Mouse (Mus musculus) liver, embryonic 14.5 days (tissue): ENCODE data around the gene Galntl6. TPM values are rescaled to one million over a fixed set of nuclear protein-coding genes. Genes with fewer than 3 reads are reported as not detected.
A peak's percentile ranks its signal among the peaks of the same experiment; 100 is the strongest.

ENCODE experiments used
- ATAC-seq: fragments of 200-750 bp; cut with Nextera tagmentation; 2 replicates; pipeline ENCODE4 v1.8.0; 2017; ENCODE audit warnings: moderate number of reproducible peaks, mild to moderate bottlenecking, moderate library complexity; ENCODE audit not compliant: insufficient read depth
- DNase-seq, 3 experiments: peaks; one replicate each; pipeline ENCODE4 v3.0.0-alpha.2; 2012 to 2013; ENCODE audit warnings: low read depth in 3 of 3, low spot score in 3 of 3
- H3K27ac ChIP-seq: fragments of 300-500 bp; sonication (generic); 2 replicates; pipeline ENCODE4 v1.5.1; 2014; ENCODE audit warnings: moderate library complexity, mild to moderate bottlenecking, control low read depth, inconsistent platforms
- H3K27me3 ChIP-seq: fragments of 300-500 bp; sonication (generic); 2 replicates; pipeline ENCODE4 v1.6.1; 2014; ENCODE audit warnings: mild to moderate bottlenecking, low read length, moderate library complexity; ENCODE audit not compliant: control insufficient read depth, insufficient read depth
- H3K36me3 ChIP-seq: fragments of 300-500 bp; sonication (generic); replicated peaks from 2 replicates; pipeline ENCODE4 v1.6.1; 2014; ENCODE audit warnings: low read depth; ENCODE audit not compliant: control insufficient read depth, insufficient read depth
- H3K4me1 ChIP-seq, 2 experiments: fragments of 200-500 bp in 1 of 2; fragments of 300-500 bp in 1 of 2; sonication (generic) in 1 of 2; replicated peaks; 2 replicates each; pipeline ENCODE4 v1.6.1; 2012 to 2014; ENCODE audit warnings: antibody characterized with exemption in 1 of 2, inconsistent platforms in 1 of 2, low read length in 1 of 2; ENCODE audit not compliant: control insufficient read depth in 2 of 2, insufficient read depth in 2 of 2
- H3K4me2 ChIP-seq: fragments of 300-500 bp; sonication (generic); 2 replicates; pipeline ENCODE4 v1.6.1; 2014; ENCODE audit warnings: low read depth, mild to moderate bottlenecking, control low read depth, moderate library complexity
- H3K4me3 ChIP-seq, 2 experiments: fragments of 200-500 bp in 1 of 2; fragments of 300-500 bp in 1 of 2; sonication (generic) in 1 of 2; 2 replicates each; pipeline ENCODE4 v1.5.1; 2012 to 2014; ENCODE audit warnings: low read depth in 2 of 2, low read length in 2 of 2, mild to moderate bottlenecking in 2 of 2, control low read depth in 1 of 2, inconsistent platforms in 1 of 2, moderate library complexity in 1 of 2; ENCODE audit not compliant: insufficient read depth in 1 of 2
- H3K9ac ChIP-seq: fragments of 300-500 bp; sonication (generic); replicated peaks from 2 replicates; pipeline ENCODE4 v1.6.1; 2014; ENCODE audit warnings: mild to moderate bottlenecking, control low read depth, moderate library complexity
- H3K9me3 ChIP-seq: fragments of 300-500 bp; sonication (generic); 2 replicates; pipeline ENCODE4 v1.6.1; 2016; ENCODE audit warnings: low read length, mixed read lengths; ENCODE audit not compliant: control insufficient read depth
- CTCF ChIP-seq: IDR thresholded peaks from 2 replicates; pipeline ENCODE4 v1.5.1; 2016; ENCODE audit warnings: antibody characterized with exemption, low read depth, control low read depth
- EP300 ChIP-seq: IDR thresholded peaks from 2 replicates; pipeline ENCODE4 v1.6.1; 2016; ENCODE audit warnings: antibody characterized with exemption, low read depth
- WGBS: fragments of 180-500 bp; shearing (Covaris S2); extraction: QIAGEN DNeasy Blood & Tissue Kit; methylation state at CpG from one replicate; pipeline ENCODE4 v1.1.7; 2014; ENCODE audit not compliant: insufficient replicate concordance; 5-methylcytosine and 5-hydroxymethylcytosine counted together
- polyA plus RNA-seq, 2 experiments: library from polyadenylated mRNA; depleted of rRNA in 1 of 2; stranded (reverse) in 1 of 2; unstranded in 1 of 2; fragments of >200 nt; fragmentation: Nextera tagmentation in 1 of 2; extraction: Ambion mirVana in 1 of 2; gene quantifications; 2 replicates each; pipeline versions ENCODE4 v1.2.1 to v1.2.3; 2012 to 2014

Galntl6 gene
- polyA plus RNA-seq (2012; rRNA removed) (0.01 TPM in 1 of 2 replicates, not detected in the other), polyA plus RNA-seq (2014; fragmentation: Nextera tagmentation; extraction: Ambion mirVana) (not detected in 2 replicates)

- DNase-seq (no peak), ATAC-seq (no peak)
- Histone ChIP-seq H3K4me1 (no peaks in the 10 kb centered on the region), H3K9me3 (no peaks in the 10 kb centered on the region), H3K36me3 (no peaks in the 10 kb centered on the region), H3K27ac (no peak within 1 kb of the TSS), H3K4me3 (peak within 1 kb of the TSS; percentile 8 to 22; a peak in 2 of 4 replicates), H3K4me2 (peak within 1 kb of the TSS; percentile 46), H3K9ac (no peak within 1 kb of the TSS), H3K27me3 (peaks cover 11% of the 10 kb centered on the region)
- WGBS = 2% methylated on average over 37 of the region's 37 CpGs
- TF ChIP-seq CTCF (no peak), EP300 (no peak)
These were observed at the start of gene Galntl6 for GRCm38 (mm10) chr8:58912196-58912839. TSS of gene Galntl6 (minus strand) at chr8:58912640.

GRCm38 (mm10) chr8:58957195-58957739, 44.8 kb upstream of the Galntl6 start:
- DNase-seq (no peak), ATAC-seq (no peak)
- Histone ChIP-seq H3K36me3 (no peaks in the 10 kb centered on the region), H3K4me3 (no peak overlapping the region), H3K4me1 (no peaks in the 10 kb centered on the region), H3K27me3 (no peaks in the 10 kb centered on the region), H3K9me3 (no peaks in the 10 kb centered on the region), H3K4me2 (no peak overlapping the region), H3K27ac (no peak overlapping the region), H3K9ac (no peak overlapping the region)
- no peak for TF ChIP-seq CTCF
- WGBS = 69% methylated on average over 5 of the region's 5 CpGs

GRCm38 (mm10) chr8:58943773-58944172, 31.3 kb upstream of the Galntl6 start:
- WGBS = 66% methylated on average over 4 of the region's 4 CpGs
- TF ChIP-seq EP300 (no peak), CTCF (no peak)
- ATAC-seq = no peak

GRCm38 (mm10) chr8:58931066-58931465, 18.6 kb upstream of the Galntl6 start:
- no peaks in the 10 kb centered on the region for H3K9me3 ChIP-seq
- H3K36me3 ChIP-seq = no peaks in the 10 kb centered on the region
- 57% methylated on average over 1 of the region's 1 CpGs for WGBS
- no peak overlapping the region for H3K27ac ChIP-seq
- no peaks in the 10 kb centered on the region for H3K4me1 ChIP-seq
- no peak overlapping the region for H3K4me2 ChIP-seq
- TF ChIP-seq EP300 (no peak), CTCF (no peak)
- H3K27me3 ChIP-seq = no peaks in the 10 kb centered on the region
- no peak for DNase-seq
- ATAC-seq = no peak
- H3K9ac ChIP-seq = no peak overlapping the region
- H3K4me3 ChIP-seq = no peak overlapping the region

More at GRCm38 (mm10) chr8:58943773-58944172, 31.3 kb upstream of the Galntl6 start:
- Histone ChIP-seq H3K4me2 (no peak overlapping the region), H3K4me1 (no peaks in the 10 kb centered on the region), H3K36me3 (no peaks in the 10 kb centered on the region), H3K27me3 (no peaks in the 10 kb centered on the region), H3K4me3 (no peak overlapping the region), H3K9me3 (no peaks in the 10 kb centered on the region), H3K9ac (no peak overlapping the region), H3K27ac (no peak overlapping the region)
- no peak for DNase-seq

GRCm38 (mm10) chr8:58915142-58915541, 2.7 kb upstream of the Galntl6 start:
- Histone ChIP-seq H3K4me1 (no peaks in the 10 kb centered on the region), H3K4me2 (no peak overlapping the region), H3K4me3 (no peak overlapping the region), H3K27ac (no peak overlapping the region), H3K36me3 (no peaks in the 10 kb centered on the region), H3K9ac (no peak overlapping the region), H3K27me3 (peaks cover 11% of the 10 kb centered on the region), H3K9me3 (no peaks in the 10 kb centered on the region)
- no peak for TF ChIP-seq CTCF
- no peak for TF ChIP-seq EP300
- 36% methylated on average over 2 of the region's 2 CpGs for WGBS
- DNase-seq (no peak), ATAC-seq (no peak)
